Mouse (Mus musculus) heart, postnatal 10 days (tissue): ENCODE measurements around the gene Il27ra. TPM values are rescaled to one million over a fixed set of nuclear protein-coding genes. Genes with fewer than 3 reads are reported as not detected.

Experiments
- DNase-seq, 2 experiments: peaks; one replicate each; pipeline ENCODE4 v3.0.0; 2021
- intact Hi-C: fragments of 180-260 bp; cut with DNase I; formaldehyde crosslinking; loops from one replicate; pipeline ENCODE4 v1.15.1; 2025
- total RNA-seq, 2 experiments: library from RNA; stranded (reverse); gene quantifications; 2 replicates each; pipeline ENCODE4 v1.2.3; 2021

Il27ra gene
- total RNA-seq: 1 to 10 TPM; 5.9 to 6.0 TPM

GRCm38 (mm10) chr8:84042066-84042947 lies at the start of gene Il27ra:
Il27ra (minus strand) TSS chr8:84042589.
- intact Hi-C loops: loop anchor here (2.0 to 5.0 kb wide), 2 partner anchors 22 to 315 kb away; partner anchors contain the start of gene Gm10643
- peak; percentile 79 to 86 for DNase-seq

DNA sequence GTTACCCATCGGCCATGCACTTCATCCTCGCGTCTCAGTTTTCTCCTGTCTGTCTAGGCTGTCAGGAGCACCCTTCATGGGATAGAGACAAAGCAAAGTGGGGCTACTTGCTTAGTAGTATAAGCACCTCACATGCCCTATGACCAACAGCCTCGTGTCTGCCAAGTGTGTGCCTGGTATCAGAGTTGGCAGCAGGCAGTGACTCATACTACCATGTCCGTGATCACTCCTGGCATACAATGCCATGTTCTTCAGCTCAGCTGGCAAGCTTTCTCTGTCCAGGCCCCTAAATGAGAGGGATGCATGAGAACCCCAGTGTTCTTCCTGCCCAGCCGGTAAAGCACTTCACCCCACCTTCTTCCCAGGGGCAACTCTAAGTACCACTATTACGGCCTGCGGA lies 48.2 kb upstream of the Il27ra start:
- peak; percentile 56 to 68 for DNase-seq
- intact Hi-C loops: loop anchor here (5.0 kb wide), 1 partner anchor 53 kb away; no protein-coding TSS in a partner anchor

DNA sequence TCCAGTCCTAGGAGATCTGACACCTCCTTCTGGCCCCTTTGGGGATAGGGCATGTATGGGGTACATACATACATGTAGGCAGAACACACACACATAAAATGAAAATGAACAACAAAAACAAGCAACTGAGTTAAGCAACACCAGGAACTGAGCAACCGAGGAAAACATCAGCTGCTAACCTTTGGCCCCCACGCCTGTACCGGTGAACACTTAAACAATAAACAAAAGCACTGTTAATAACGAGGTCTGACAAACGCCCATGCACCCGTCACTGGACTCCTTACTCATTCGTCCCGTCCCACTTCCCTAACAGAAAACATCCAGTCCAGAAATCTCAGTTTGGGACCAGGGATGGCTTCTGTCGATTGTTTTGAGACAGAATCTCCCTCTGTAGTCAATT lies 46.9 kb upstream of the Il27ra start:
- intact Hi-C loops: no loop called here
- no peak for DNase-seq

- intact Hi-C loops: no loop called here
- DNase-seq: no peak
Observed at GRCm38 (mm10) chr8:84087821-84088220, 45.4 kb upstream of the Il27ra start.

- intact Hi-C loops: no loop called here
Observed at GRCm38 (mm10) chr8:84087156-84087555, 44.8 kb upstream of the Il27ra start.

DNA sequence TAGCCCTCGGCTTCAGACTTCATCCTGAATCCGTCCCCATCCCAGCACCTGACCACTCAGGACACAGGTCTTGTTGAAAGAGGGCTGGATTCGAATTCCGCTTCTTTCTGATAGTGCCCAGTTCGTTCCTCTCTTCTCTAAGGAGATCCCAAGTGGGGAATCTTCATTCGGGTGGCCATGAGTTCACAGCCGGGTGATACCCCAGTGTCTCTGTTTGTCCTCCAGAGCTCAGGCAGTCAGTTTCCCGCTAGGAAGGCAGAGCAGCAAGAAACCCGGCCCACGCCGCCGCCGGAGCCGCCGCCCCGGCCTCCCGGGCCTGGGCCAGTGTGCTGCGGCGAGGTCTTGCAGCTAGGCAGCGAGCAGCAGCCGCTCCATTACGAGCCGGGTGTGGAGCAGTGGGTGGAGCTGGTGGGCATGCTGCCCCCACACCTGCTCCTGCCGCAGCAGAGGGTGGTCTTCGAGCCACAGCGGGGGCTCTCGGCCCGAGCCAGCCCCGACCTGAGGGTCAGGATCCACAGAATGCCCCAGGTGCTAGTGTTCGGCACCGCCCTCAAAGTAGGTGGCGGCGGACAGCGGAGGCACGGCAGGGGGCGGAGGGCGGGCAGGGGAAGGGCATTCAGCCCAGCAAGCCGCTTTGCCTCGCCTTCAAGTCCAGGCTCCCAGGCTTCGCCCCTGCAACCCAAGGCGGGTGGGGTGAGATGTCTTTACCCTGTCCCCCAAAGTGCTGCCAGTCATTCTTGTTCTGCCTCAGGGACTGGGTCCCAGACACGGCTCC lies 42.1 kb upstream of the Il27ra start:
- no peak for DNase-seq
- intact Hi-C loops: no loop called here

More at GRCm38 (mm10) chr8:84087156-84087555, 44.8 kb upstream of the Il27ra start:
- DNase-seq: no peak

DNA sequence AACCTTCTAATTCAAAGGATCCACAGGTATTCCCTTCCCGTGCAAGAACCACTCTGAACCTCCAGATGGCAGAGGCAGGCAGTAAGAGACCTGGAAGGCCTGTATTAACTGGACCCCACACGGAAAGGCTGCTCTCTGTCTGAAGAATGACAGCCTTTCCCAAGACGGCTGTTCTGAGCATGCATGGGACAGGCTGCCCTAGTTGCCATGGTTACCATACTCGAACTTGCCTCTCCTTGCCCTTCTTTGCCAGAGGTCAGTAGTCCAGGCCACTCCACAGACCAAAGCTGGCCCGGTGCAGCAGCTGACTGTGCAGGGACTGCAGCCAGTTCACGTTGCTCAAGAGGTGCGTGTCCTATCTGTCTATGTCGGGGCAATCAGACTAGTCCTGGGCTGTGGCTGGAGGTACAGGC lies 41.4 kb upstream of the Il27ra start:
- DNase-seq: peak in 1 of 2 experiments; percentile 54
- intact Hi-C loops: no loop called here

DNA sequence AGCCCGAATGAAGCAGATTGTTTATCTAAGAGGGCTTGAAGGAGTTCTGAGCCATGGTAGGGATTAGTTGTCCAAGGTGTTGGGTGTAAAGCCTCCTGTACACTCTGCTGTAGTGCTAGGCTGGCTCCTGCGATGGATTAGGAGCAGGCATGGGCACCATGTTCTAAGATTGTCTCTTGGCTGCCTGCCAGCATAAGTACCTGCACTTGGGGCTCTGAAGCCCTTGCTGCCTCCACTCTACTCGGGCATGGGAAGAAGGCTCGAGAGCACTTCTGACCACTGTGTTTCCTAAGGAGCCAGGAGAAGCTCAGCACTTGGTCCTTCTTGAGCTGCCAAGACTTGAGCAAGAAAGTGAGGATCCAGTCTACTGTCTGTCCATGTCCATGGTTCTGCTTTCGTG lies 36.8 kb upstream of the Il27ra start:
- no peak for DNase-seq

GRCm38 (mm10) chr8:84076849-84077248 lies 34.5 kb upstream of the Il27ra start:
- no peak for DNase-seq
- intact Hi-C loops: no loop called here

More for the DNA sequence above, 36.8 kb upstream of the Il27ra start:
- intact Hi-C loops: no loop called here

GRCm38 (mm10) chr8:84076412-84076811 lies 34.0 kb upstream of the Il27ra start:
- DNase-seq: peak in 1 of 2 experiments; percentile 38
- intact Hi-C loops: no loop called here

- intact Hi-C loops: no loop called here
- no peak for DNase-seq
Observed at GRCm38 (mm10) chr8:84073230-84073976, 31.0 kb upstream of the Il27ra start.

DNA sequence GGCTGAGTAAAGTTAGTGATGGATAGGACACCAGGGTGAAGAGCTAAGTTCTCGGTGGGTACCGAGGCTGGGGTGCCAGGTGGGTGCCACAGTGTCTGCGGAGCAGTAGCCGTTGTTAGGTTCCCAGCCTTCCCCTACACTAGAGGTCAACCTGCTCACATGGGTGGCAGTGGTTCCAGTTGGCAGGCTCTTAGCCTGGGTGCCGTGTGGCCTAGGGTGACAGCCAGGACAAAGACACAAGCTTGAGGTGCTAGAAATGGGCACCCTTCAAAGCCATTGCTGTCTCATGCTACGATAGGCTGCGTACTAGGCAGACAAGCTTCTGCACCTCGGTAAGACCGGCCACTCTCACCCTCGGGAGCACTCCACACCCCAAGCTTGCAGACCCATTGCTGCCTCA lies 29.9 kb upstream of the Il27ra start:
- intact Hi-C loops: no loop called here
- no peak for DNase-seq

DNA sequence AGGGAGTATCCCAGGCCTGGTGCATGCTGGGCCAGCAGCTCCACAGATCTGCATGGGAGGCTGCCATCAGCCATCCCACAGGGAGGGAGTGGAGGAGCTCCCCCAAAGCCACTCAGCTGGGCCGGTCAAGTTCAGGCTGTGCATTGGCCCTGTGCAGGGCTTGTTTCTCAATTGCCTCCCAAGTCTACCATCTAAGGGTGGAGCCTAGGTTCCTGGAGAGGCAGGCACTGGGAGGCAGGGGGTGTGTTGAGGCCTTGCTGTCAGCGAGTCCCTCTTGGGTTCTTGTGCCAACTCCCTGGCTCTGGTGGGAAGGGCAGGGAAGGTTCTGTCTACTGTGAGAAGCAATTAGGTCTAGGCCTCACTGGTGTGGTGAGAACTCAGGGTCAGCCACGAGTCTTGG lies 29.5 kb upstream of the Il27ra start:
- intact Hi-C loops: no loop called here
- peak; percentile 37 to 47 for DNase-seq

- intact Hi-C loops: no loop called here
- peak; percentile 63 to 66 for DNase-seq
Observed at GRCm38 (mm10) chr8:84070667-84071066, 28.3 kb upstream of the Il27ra start.

DNA sequence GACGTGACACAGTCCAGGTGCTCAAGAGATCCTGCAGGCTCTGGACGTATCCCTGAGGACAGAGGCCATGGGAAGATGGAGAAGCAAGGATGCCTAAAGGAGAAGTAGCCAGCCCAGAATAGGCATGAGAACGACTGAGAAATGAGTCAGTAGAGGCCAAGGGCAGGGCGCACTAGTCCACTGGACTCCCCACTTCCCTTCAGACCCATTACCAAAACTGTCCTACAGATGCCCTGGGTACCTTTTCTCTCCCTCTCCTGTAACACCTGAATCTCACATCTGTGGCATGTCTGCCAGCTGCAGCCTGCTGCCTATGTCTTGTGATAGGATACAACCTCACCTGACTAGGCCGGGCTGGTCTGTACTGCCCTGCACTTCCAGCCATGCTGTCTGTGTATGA lies 27.9 kb upstream of the Il27ra start:
- no peak for DNase-seq
- intact Hi-C loops: no loop called here

DNA sequence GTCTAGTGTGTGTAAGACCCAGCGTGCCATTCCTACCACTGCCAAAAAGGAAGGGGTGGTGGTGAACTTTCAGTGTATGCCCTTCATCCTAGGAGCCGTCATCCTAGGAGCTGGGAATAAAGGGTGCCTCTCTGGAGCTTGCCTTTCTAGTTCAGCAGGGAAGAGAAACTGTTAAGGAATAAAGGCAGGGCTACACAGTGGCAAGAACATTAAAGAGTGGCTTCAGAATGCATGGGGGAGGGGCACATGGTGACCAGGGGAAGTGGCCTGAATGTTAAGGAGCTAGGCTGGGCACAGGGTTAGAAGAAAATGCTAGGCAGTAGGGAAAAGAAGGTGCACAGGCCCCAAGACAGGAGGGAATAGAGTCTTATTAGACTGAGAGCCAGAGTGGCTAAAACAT lies 27.4 kb upstream of the Il27ra start:
- intact Hi-C loops: loop anchor here (5.0 kb wide), 1 partner anchor 62 kb away; no protein-coding TSS in a partner anchor
- no peak for DNase-seq

- intact Hi-C loops: loop anchor here (5.0 kb wide), 1 partner anchor 62 kb away; no protein-coding TSS in a partner anchor
- DNase-seq: no peak
Observed at GRCm38 (mm10) chr8:84069169-84069568, 26.8 kb upstream of the Il27ra start.

- DNase-seq: peak in 1 of 2 experiments; percentile 18
- intact Hi-C loops: loop anchor here (5.0 kb wide), 1 partner anchor 61 kb away; no protein-coding TSS in a partner anchor
Observed at GRCm38 (mm10) chr8:84068316-84069035, 26.1 kb upstream of the Il27ra start.

GRCm38 (mm10) chr8:84067911-84068310 lies 25.5 kb upstream of the Il27ra start:
- intact Hi-C loops: loop anchor here (5.0 kb wide), 1 partner anchor 61 kb away; no protein-coding TSS in a partner anchor
- DNase-seq: no peak
